Mouse (Mus musculus): ENCODE data around the gene Serpina12. TPM values are rescaled to one million over a fixed set of nuclear protein-coding genes. Genes with fewer than 3 reads are reported as not detected.

The Serpina12 gene
- polyA plus RNA-seq, 1 experiment from 2014 or later, result not detected

- 75% methylated on average over 4 of the region's 6 CpGs for WGBS
- ATAC-seq (ENCODE audit: low read depth) (no peak), DNase-seq (ENCODE audit: low spot score) (peak; percentile 34)
- H3K4me2 ChIP-seq (ENCODE audit: low read depth, low read length), result no peak overlapping the region
- H3K27ac ChIP-seq (replicated peaks; ENCODE audit: low read depth, low read length), result no peak overlapping the region
- no peak overlapping the region for H3K9ac ChIP-seq (ENCODE audit: low read depth, low read length)
- no peaks in the 10 kb centered on the region for H3K9me3 ChIP-seq (ENCODE audit: control insufficient read depth, low read length)
- H3K27me3 ChIP-seq (replicated peaks; ENCODE audit: control insufficient read depth, insufficient read depth, low read length), result no peaks in the 10 kb centered on the region
- H3K4me1 ChIP-seq (ENCODE audit: control insufficient read depth, insufficient read depth, low read length), result no peaks in the 10 kb centered on the region
- no peaks in the 10 kb centered on the region for H3K36me3 ChIP-seq (ENCODE audit: control insufficient read depth, insufficient read depth, low read length)
- no peak overlapping the region for H3K4me3 ChIP-seq (ENCODE audit: low read depth, low read length)
Measured at GRCm38 (mm10) chr12:104041401-104041800, 2.8 kb downstream of the Serpina12 start.

- H3K27ac ChIP-seq (replicated peaks; ENCODE audit: low read depth, low read length), result no peak overlapping the region
- no peak overlapping the region for H3K9ac ChIP-seq (ENCODE audit: low read depth, low read length)
- H3K4me2 ChIP-seq (ENCODE audit: low read depth, low read length), result no peak overlapping the region
- no peak for ATAC-seq (ENCODE audit: low read depth)
- 87% methylated on average over 7 of the region's 7 CpGs for WGBS
- no peak for DNase-seq (ENCODE audit: low spot score)
- H3K27me3 ChIP-seq (replicated peaks; ENCODE audit: control insufficient read depth, insufficient read depth, low read length), result no peaks in the 10 kb centered on the region
- no peaks in the 10 kb centered on the region for H3K36me3 ChIP-seq (ENCODE audit: control insufficient read depth, insufficient read depth, low read length)
- no peaks in the 10 kb centered on the region for H3K9me3 ChIP-seq (ENCODE audit: control insufficient read depth, low read length)
- H3K4me1 ChIP-seq (ENCODE audit: control insufficient read depth, insufficient read depth, low read length), result no peaks in the 10 kb centered on the region
- H3K4me3 ChIP-seq (ENCODE audit: low read depth, low read length), result no peak overlapping the region
Measured at GRCm38 (mm10) chr12:104038181-104038580, 6.1 kb downstream of the Serpina12 start.

GRCm38 (mm10) chr12:104033752-104034151 is 10.5 kb downstream of the Serpina12 start:
- WGBS, result 88% methylated on average over 1 of the region's 1 CpGs
- no peak overlapping the region for H3K4me2 ChIP-seq (ENCODE audit: low read depth, low read length)
- H3K36me3 ChIP-seq (ENCODE audit: control insufficient read depth, insufficient read depth, low read length), result no peaks in the 10 kb centered on the region
- no peak overlapping the region for H3K27ac ChIP-seq (replicated peaks; ENCODE audit: low read depth, low read length)
- H3K4me3 ChIP-seq (ENCODE audit: low read depth, low read length), result no peak overlapping the region
- no peaks in the 10 kb centered on the region for H3K27me3 ChIP-seq (replicated peaks; ENCODE audit: control insufficient read depth, insufficient read depth, low read length)
- H3K9me3 ChIP-seq (ENCODE audit: control insufficient read depth, low read length), result no peaks in the 10 kb centered on the region
- H3K9ac ChIP-seq (ENCODE audit: low read depth, low read length), result no peak overlapping the region
- ATAC-seq (ENCODE audit: low read depth) (no peak), DNase-seq (ENCODE audit: low spot score) (no peak)
- no peaks in the 10 kb centered on the region for H3K4me1 ChIP-seq (ENCODE audit: control insufficient read depth, insufficient read depth, low read length)

GRCm38 (mm10) chr12:104029986-104030385 is 14.3 kb downstream of the Serpina12 start:
- no peak for DNase-seq (ENCODE audit: low spot score)
- no peaks in the 10 kb centered on the region for H3K9me3 ChIP-seq (ENCODE audit: control insufficient read depth, low read length)
- H3K4me1 ChIP-seq (ENCODE audit: control insufficient read depth, insufficient read depth, low read length), result no peaks in the 10 kb centered on the region
- no peak for ATAC-seq (ENCODE audit: low read depth)
- no peak overlapping the region for H3K4me2 ChIP-seq (ENCODE audit: low read depth, low read length)
- H3K36me3 ChIP-seq (ENCODE audit: control insufficient read depth, insufficient read depth, low read length), result no peaks in the 10 kb centered on the region
- H3K9ac ChIP-seq (ENCODE audit: low read depth, low read length), result no peak overlapping the region
- H3K27me3 ChIP-seq (replicated peaks; ENCODE audit: control insufficient read depth, insufficient read depth, low read length), result no peaks in the 10 kb centered on the region
- no peak overlapping the region for H3K4me3 ChIP-seq (ENCODE audit: low read depth, low read length)
- H3K27ac ChIP-seq (replicated peaks; ENCODE audit: low read depth, low read length), result no peak overlapping the region
- 42% methylated on average over 8 of the region's 8 CpGs for WGBS

GRCm38 (mm10) chr12:104015280-104015679 is 29.0 kb downstream of the Serpina12 start:
- Histone ChIP-seq H3K9ac (ENCODE audit: low read depth, low read length) (no peak overlapping the region), H3K4me1 (ENCODE audit: control insufficient read depth, insufficient read depth, low read length) (no peaks in the 10 kb centered on the region), H3K9me3 (ENCODE audit: control insufficient read depth, low read length) (peaks cover 4% of the 10 kb centered on the region; the same call in 1 of the 2 replicates), H3K27ac (replicated peaks; ENCODE audit: low read depth, low read length) (no peak overlapping the region), H3K27me3 (replicated peaks; ENCODE audit: control insufficient read depth, insufficient read depth, low read length) (no peaks in the 10 kb centered on the region), H3K4me2 (ENCODE audit: low read depth, low read length) (no peak overlapping the region), H3K4me3 (ENCODE audit: low read depth, low read length) (no peak overlapping the region), H3K36me3 (ENCODE audit: control insufficient read depth, insufficient read depth, low read length) (no peaks in the 10 kb centered on the region)
- ATAC-seq (ENCODE audit: low read depth) (no peak), DNase-seq (ENCODE audit: low spot score) (no peak)
- WGBS, result 81% methylated on average over 3 of the region's 3 CpGs

GRCm38 (mm10) chr12:104013620-104014019 is 30.6 kb downstream of the Serpina12 start, which contains the start of gene Serpina9:
Gene Serpina9 (minus strand): TSS chr12:104013755.
- H3K36me3 ChIP-seq (ENCODE audit: control insufficient read depth, insufficient read depth, low read length), result no peaks in the 10 kb centered on the region
- H3K4me1 ChIP-seq (ENCODE audit: control insufficient read depth, insufficient read depth, low read length), result no peaks in the 10 kb centered on the region
- no peak within 1 kb of the TSS for H3K4me2 ChIP-seq (ENCODE audit: low read depth, low read length)
- WGBS, result 81% methylated on average over 6 of the region's 6 CpGs
- no peaks in the 10 kb centered on the region for H3K27me3 ChIP-seq (replicated peaks; ENCODE audit: control insufficient read depth, insufficient read depth, low read length)
- H3K9me3 ChIP-seq (ENCODE audit: control insufficient read depth, low read length), result peaks cover 4% of the 10 kb centered on the region; the same call in 1 of the 2 replicates
- H3K4me3 ChIP-seq (ENCODE audit: low read depth, low read length), result no peak within 1 kb of the TSS
- H3K27ac ChIP-seq (replicated peaks; ENCODE audit: low read depth, low read length), result no peak within 1 kb of the TSS
- no peak within 1 kb of the TSS for H3K9ac ChIP-seq (ENCODE audit: low read depth, low read length)
- ATAC-seq (ENCODE audit: low read depth) (no peak), DNase-seq (ENCODE audit: low spot score) (no peak)

- Histone ChIP-seq H3K9ac (ENCODE audit: low read depth, low read length) (no peak overlapping the region), H3K4me2 (ENCODE audit: low read depth, low read length) (no peak overlapping the region), H3K27ac (replicated peaks; ENCODE audit: low read depth, low read length) (no peak overlapping the region), H3K9me3 (ENCODE audit: control insufficient read depth, low read length) (peaks cover 5% of the 10 kb centered on the region; the same call in 1 of the 2 replicates), H3K36me3 (ENCODE audit: control insufficient read depth, insufficient read depth, low read length) (no peaks in the 10 kb centered on the region), H3K4me3 (ENCODE audit: low read depth, low read length) (no peak overlapping the region), H3K4me1 (ENCODE audit: control insufficient read depth, insufficient read depth, low read length) (no peaks in the 10 kb centered on the region), H3K27me3 (replicated peaks; ENCODE audit: control insufficient read depth, insufficient read depth, low read length) (no peaks in the 10 kb centered on the region)
- WGBS, result 78% methylated on average over 5 of the region's 5 CpGs
- DNase-seq (ENCODE audit: low spot score) (no peak), ATAC-seq (ENCODE audit: low read depth) (no peak)
Measured at GRCm38 (mm10) chr12:104004689-104005088, 39.6 kb downstream of the Serpina12 start.

GRCm38 (mm10) chr12:104003238-104003612 is 41.0 kb downstream of the Serpina12 start:
- Histone ChIP-seq H3K4me1 (ENCODE audit: control insufficient read depth, insufficient read depth, low read length) (no peaks in the 10 kb centered on the region), H3K4me2 (ENCODE audit: low read depth, low read length) (no peak overlapping the region), H3K9me3 (ENCODE audit: control insufficient read depth, low read length) (peaks cover 5% of the 10 kb centered on the region; the same call in 1 of the 2 replicates), H3K9ac (ENCODE audit: low read depth, low read length) (no peak overlapping the region), H3K27me3 (replicated peaks; ENCODE audit: control insufficient read depth, insufficient read depth, low read length) (no peaks in the 10 kb centered on the region), H3K36me3 (ENCODE audit: control insufficient read depth, insufficient read depth, low read length) (no peaks in the 10 kb centered on the region), H3K4me3 (ENCODE audit: low read depth, low read length) (no peak overlapping the region), H3K27ac (replicated peaks; ENCODE audit: low read depth, low read length) (no peak overlapping the region)
- DNase-seq (ENCODE audit: low spot score), result peak; percentile 21
- 53% methylated on average over 4 of the region's 4 CpGs for WGBS
- ATAC-seq (ENCODE audit: low read depth), result peak; percentile 47; the same call in 1 of the 2 replicates

- H3K9ac ChIP-seq (ENCODE audit: low read depth, low read length), result no peak overlapping the region
- H3K36me3 ChIP-seq (ENCODE audit: control insufficient read depth, insufficient read depth, low read length), result no peaks in the 10 kb centered on the region
- ATAC-seq (ENCODE audit: low read depth), result peak; percentile 44; the same call in 1 of the 2 replicates
- H3K27ac ChIP-seq (replicated peaks; ENCODE audit: low read depth, low read length), result no peak overlapping the region
- peaks cover 5% of the 10 kb centered on the region; the same call in 1 of the 2 replicates for H3K9me3 ChIP-seq (ENCODE audit: control insufficient read depth, low read length)
- H3K4me1 ChIP-seq (ENCODE audit: control insufficient read depth, insufficient read depth, low read length), result no peaks in the 10 kb centered on the region
- DNase-seq (ENCODE audit: low spot score), result peak; percentile 67
- H3K4me2 ChIP-seq (ENCODE audit: low read depth, low read length), result no peak overlapping the region
- no peak overlapping the region for H3K4me3 ChIP-seq (ENCODE audit: low read depth, low read length)
- 65% methylated on average over 10 of the region's 10 CpGs for WGBS
- no peaks in the 10 kb centered on the region for H3K27me3 ChIP-seq (replicated peaks; ENCODE audit: control insufficient read depth, insufficient read depth, low read length)
Measured at GRCm38 (mm10) chr12:104002569-104003237, 41.5 kb downstream of the Serpina12 start.

All from embryonic facial prominence, embryonic 14.5 days (tissue).